Mouse (Mus musculus): ENCODE results near the gene Ctdsp2.

The Ctdsp2 gene

GRCm38 (mm10) chr10:127042468-127043115 is 64.1 kb downstream of the Ctdsp2 start:
- no peak for DNase-seq (ENCODE audit: low spot score)

DNA sequence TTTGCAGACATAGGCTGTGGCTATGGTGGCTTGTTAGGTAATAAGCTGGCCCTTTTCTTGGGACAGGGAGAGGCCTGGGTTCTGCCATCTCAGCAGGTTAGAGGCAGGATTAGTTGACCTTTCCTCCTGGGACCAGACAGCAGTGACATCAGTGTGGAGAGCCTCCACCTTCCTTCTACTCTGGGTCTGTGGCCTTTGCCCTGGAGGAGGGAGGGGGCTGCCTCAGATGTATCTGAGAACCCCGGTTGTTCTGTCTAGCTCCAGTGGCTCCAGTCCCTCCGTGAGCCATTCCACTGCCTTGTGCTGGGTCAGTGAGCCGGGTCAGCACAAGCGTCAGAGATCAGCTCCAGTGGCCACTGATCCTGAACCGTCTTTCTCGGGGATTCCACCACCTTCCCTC is 64.7 kb downstream of the Ctdsp2 start:
- no peak for DNase-seq (ENCODE audit: low spot score)

- DNase-seq (ENCODE audit: low spot score): no peak
Measured at GRCm38 (mm10) chr10:127047954-127048353, 69.4 kb downstream of the Ctdsp2 start, which contains the start of gene Cyp27b1. Cyp27b1 (plus strand) TSS chr10:127048250.

DNA sequence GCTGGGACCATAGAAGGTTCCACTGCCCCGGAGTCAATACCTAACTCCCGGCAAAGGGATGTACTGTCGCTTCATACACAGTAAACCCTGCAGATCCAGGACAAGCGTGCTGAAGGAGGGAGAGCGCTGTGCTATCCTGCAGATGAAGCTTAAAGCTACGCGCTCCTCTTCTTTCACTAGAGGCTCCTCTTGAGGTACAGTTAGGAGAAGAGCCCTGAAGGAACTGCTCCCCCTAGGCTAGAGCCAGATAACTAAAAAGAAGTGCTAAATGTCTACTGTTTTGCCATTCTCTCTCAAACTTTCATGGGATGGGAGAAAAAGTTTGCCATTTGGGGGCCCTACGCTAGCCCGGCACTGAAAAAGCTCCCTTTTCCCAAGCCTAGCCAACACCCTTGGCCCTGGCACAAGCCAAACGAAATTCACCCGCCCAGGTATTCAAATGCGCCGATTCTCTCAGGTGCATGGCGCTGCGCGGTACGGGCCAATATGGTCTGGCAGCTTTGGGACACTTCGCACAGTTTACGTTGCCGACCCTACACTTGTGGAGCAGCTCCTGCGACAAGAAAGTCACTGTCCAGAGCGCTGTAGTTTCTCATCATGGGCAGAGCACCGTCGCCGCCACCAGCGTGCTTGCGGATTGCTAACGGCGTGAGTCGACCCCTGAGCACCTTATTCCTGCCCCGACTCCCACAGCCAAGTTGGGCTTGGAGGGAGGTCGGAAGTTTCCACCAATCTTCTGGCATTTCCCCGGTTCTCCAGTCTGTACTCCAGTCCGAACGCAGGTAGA is 70.3 kb downstream of the Ctdsp2 start:
- DNase-seq (ENCODE audit: low spot score): peak; percentile 18
